Mouse (Mus musculus) megakaryocyte progenitor cell, adult 5-6 weeks (primary cell): ENCODE results near the gene Fam129c. TPM values are rescaled to one million over a fixed set of nuclear protein-coding genes. Genes with fewer than 3 reads are reported as not detected.

Experiments used
- ATAC-seq: replicated peaks from 2 replicates; pipeline ENCODE4 v1.8.0; 2016; ENCODE audit warnings: mild to moderate bottlenecking, moderate TSS enrichment, inconsistent platforms; ENCODE audit not compliant: poor library complexity
- total RNA-seq, 2 experiments: library from RNA; stranded (forward) in 1 of 2; stranded (reverse) in 1 of 2; fragments of 157-497, 149-512 nt in 1 of 2; fragments of 200-1000 nt in 1 of 2; gene quantifications; 2 replicates each; pipeline versions ENCODE4 v1.2.3 to v1.2.4; 2015 to 2017

The Fam129c gene
- total RNA-seq, 2 experiments from 2014 or later, result 1.00 to 10.2 TPM

DNA sequence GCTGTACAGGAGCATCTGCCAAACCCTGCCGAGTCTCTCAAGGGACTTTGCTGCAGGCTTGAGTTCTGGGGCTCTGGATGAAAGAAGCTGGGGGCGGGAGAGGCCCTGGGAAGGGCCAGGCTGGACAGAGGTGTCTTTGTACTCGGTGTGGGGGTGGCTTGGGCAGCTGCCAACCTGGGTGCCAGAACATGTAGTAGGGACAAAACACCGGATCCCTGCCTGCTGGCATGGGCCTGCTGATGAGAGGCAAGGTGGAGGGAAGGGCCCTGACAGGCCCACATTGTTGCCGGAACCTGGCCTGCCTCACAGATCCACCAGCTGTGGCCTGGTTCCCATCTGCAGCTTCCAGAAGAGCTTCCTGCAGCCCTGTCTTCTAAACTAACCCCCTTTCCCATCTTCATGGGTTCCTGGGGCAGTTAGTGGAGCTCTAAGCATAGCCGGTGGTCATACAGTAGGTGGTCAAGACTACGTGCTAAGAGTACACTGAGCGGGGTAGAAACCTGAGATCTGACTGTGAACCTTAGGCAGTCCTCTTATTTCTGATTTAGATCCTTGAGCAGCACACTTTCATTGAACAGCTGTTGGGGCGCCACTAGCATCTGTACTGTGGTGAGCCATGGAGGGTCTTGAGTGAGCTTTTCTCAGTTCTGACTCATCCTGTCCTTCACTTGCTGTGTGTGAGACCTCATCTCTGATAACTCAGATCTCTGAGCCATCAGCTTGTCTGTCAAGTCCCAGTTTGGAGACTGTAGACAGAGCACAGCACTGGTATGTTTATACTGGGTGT, 24.4 kb upstream of the Fam129c start:
- no peak for ATAC-seq

DNA sequence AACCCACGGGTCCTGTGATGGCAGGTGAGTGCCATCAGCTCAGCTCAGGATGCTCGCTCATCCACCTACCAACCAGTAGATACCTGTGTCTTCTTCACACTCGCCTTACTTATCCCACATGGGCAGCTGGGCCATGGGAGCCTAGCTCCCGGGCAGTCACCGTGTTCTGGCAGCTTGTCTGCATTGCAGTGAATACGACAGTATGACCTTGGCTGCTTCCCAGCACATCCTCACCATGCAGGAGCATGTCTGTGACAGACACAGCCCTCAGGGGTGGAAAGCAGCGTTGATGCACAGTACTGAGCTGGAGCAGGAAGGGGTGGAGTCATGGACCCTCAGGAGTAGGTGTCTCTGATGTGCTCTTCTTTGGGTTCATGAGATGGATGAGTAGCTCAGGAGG, 23.0 kb upstream of the Fam129c start:
- no peak for ATAC-seq

GRCm38 (mm10) chr8:71575020-71575419, 22.4 kb upstream of the Fam129c start:
- ATAC-seq, result no peak

- no peak for ATAC-seq
These were observed 19.5 kb upstream of the Fam129c start for GRCm38 (mm10) chr8:71577856-71578387.

- ATAC-seq, result no peak
These were observed 18.4 kb upstream of the Fam129c start for GRCm38 (mm10) chr8:71579009-71579408.

- ATAC-seq, result no peak
These were observed 18.0 kb upstream of the Fam129c start for GRCm38 (mm10) chr8:71579476-71579875.

- no peak for ATAC-seq
These were observed 17.2 kb upstream of the Fam129c start for GRCm38 (mm10) chr8:71580201-71580600.

DNA sequence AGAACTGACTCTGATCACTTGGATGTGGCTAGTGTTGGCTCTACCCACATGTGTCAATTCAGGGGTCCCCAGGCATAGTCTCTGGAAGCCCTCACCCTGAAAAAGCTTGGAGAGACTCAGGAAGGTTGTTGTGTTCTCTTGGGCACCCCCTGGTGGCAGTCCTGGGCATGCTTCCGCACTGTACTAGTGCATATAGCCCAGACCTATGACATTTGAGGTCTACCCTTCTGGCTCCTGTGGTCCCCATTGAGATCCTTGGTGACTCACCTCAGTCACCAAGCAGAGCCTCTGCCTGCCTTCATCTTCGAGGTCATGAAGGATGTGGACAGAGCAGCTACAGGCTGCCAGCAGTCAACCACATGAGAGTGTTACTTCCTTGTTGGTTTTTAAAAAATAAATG, 10.6 kb upstream of the Fam129c start:
- peak; percentile 45 for ATAC-seq

DNA sequence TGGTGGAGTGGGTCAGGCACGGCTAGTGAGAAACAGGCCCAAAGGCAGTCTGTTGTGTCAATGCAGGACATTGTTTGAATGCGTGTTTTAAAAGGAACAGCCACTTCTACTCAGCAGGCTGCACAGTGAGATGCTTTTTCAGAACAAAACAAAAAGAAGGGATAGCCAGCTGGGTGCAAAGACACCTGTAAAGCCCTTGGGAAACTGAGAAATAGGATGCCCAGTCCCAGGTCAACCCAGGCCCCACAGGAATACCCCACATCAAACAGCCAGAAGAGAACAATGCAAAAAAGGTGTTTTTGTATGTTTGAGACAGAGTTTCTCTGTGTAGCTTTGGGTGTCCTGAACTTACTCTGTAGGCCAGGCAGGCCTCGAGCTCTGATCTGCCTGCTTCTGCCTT, 8.7 kb upstream of the Fam129c start:
- ATAC-seq, result no peak

- ATAC-seq, result 0 out of 2 replicates have a peak, but pooled peaks have one; percentile 0
These were observed 6.4 kb upstream of the Fam129c start for GRCm38 (mm10) chr8:71591017-71591416.

DNA sequence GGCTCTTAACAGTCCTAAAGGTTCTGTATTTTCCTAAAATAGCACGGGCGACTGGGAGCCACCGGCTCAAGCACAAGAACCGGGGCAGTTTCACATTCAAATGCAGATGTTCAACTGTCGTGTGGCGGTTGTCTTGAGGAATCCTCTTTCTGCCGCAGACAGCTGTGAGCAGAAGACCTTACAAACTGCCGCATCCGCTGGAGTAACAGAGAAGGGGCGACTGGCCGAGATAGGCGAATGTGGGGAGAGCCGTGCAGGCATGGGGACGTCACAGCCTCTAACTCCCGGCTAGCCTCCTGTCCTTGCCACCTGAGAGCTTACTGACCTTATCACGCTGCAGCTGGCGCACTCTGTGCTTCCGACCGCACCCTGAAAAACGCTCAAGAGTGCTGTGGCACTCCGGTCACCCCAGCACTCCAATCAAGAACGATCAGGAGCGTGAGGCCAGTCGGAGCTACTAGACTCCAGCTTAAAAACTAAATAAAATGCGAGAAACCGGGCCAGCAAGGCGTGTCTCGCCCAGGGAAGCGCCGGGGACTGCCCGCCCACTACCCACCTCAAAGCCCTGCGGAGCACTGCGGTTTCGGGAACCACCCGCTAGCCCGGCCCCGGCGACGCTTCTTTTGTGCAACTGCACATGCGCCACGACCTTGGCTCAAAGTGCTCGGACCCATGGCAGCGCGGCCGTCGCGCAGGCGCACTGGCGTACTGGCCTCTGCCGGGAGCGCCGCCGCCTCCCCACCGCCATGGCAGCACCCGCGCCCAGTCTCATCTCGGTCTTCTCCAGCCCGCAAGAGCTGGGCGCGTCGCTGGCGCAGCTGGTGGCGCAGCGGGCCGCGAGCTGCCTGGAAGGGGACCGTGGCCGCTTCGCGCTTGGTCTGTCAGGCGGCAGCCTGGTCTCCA, 5.7 kb upstream of the Fam129c start, which contains the start of gene Pgls:
Gene Pgls, plus strand, starts transcription at position 706 of the 903 bp plus-strand sequence.
- ATAC-seq, result peak; percentile 66

DNA sequence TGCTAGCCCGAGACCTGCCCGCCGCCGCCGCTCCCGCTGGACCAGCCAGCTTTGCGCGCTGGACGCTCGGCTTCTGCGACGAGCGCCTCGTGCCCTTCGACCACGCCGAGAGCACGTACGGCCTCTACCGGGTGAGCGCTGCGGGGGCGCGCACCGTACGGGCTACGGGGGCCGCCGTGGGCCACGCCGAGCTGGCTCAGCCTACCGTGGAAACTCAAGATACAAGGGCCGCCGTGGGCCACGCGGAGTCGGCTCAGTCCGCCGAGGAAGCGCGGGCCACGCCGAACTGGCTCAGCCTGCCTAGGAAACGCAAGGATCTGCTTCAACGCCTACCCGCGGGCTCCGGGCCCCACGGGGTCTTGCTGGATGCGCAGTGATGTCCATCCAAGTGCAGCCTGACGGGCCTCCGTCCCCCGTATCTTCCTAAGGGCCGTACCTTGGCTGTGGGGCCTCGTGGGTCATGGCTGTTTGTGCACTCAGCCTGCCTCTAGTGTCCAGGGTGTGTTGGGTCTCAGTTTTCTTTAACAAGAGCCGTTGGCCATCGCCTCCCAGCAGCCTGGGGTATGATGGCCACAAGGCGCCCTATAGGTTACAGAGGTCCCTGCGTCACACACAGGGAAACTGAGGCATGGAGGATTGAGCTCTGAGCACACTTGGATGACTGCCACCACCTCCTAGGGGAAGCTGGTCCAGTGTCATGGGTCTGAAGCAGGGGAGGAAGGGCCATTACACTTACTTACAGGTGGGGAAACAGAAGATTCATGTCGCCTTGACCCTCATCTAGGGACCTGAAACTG, 4.9 kb upstream of the Fam129c start:
- ATAC-seq, result peak; percentile 15

GRCm38 (mm10) chr8:71593556-71594323, 3.7 kb upstream of the Fam129c start:
- ATAC-seq, result no peak

- ATAC-seq, result no peak
These were observed 3.1 kb upstream of the Fam129c start for GRCm38 (mm10) chr8:71594324-71594722.

- ATAC-seq, result peak; percentile 72
These were observed 1.6 kb upstream of the Fam129c start for GRCm38 (mm10) chr8:71595862-71596261.

DNA sequence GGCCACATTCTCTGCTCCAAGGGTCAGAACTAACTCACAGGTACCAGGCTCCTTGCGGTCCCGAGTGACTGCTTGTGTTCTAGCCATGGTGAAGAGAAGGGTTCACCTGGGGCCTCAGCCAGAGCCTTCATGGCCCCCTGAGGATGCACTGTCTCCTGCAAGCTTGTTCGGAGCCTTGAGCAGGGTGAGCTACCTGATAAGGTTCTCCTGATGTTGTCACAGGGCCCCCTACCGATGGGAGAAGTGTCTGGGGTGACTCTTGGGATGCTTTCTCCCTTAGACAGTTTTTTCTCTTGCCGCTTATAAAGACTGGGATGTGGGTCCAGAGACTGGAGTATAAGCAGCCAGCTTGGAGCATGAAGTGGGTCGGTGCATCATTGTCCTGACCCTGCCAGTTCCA, 1.1 kb upstream of the Fam129c start:
- ATAC-seq, result no peak

DNA sequence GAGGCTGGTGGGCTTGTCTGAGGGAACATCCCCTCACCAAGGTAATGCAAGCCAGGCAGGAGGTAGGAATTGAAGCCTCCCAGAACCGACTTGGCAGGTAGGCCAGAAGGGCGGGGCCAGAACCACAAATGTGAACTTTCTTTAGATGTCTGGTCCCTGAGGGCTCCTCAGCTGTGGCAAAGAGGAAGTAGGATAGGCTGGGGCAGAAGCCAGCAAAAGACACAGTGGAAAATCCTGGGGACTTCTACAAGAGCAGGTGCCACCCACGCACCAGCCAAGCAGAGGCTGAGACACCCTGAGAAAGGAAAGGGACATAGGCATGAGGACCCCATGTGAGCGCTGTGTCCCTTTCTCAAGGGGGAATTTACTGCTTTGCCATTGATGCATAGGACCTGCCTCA, 650 bp upstream of the Fam129c start:
- 0 out of 2 replicates have a peak, but pooled peaks have one; percentile 5 for ATAC-seq

- no peak for ATAC-seq
These were observed 927 bp downstream of the Fam129c start for GRCm38 (mm10) chr8:71598375-71598774.

DNA sequence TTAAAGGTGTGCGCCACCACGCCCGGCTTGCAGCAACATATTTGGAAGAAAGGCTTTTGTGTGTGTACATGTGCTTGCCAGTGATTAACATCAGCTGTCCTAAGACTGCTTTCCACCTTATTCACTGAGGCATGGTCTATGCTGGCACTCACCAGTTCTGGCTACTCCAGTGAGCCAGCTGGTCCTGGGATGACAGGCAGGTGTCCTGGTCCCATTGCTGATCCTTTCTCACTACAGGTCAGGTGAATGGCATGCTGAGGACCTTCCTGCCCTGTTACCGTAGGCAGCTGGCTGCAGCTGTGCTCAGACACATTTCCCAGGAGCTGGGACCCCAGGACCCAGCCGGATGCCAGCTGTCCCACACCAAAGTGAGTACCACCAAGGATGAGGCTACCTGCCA, 1.4 kb downstream of the Fam129c start:
- no peak for ATAC-seq
